Comparison of ENCODE assay signal across 8 mouse cellular contexts in genomic region chr11:98400161-98400726, GRCm38 (mm10). TPM values are rescaled to one million over a fixed set of nuclear protein-coding genes. Genes with fewer than 3 reads are reported as not detected.
DNase-seq lines count a peak whose midpoint lies in the region; ATAC-seq lines count a peak whose summit lies in the region.

Pgap3 (minus strand) TSS chr11:98400490.

- no peaks in the 10 kb centered on the region for H3K36me3 ChIP-seq in hindbrain, embryonic 10.5 days

- H3K27me3 ChIP-seq in hindbrain, embryonic 10.5 days (ENCODE audit: insufficient read depth, poor library complexity, severe bottlenecking), result no peaks in the 10 kb centered on the region; the same call in 1 of the 2 replicates

- peak; percentile 90 for ATAC-seq in frontal cortex, adult (ENCODE audit: low TSS enrichment)

- no peaks in the 10 kb centered on the region for H3K9me3 ChIP-seq in hindbrain, embryonic 10.5 days

- peaks cover 20% of the 10 kb centered on the region for H3K4me1 ChIP-seq in hindbrain, embryonic 10.5 days (replicated peaks)

- peak; percentile 87 for DNase-seq in MEL-GATA-1-ER (ENCODE audit: extremely low read depth, low read depth)
- peak; percentile 89 for DNase-seq in cerebellum, adult 8-10 months
- DNase-seq in hindbrain, embryonic 10.5 days (ENCODE audit: low spot score), result peak; percentile 92
- DNase-seq in layer of hippocampus, postnatal 10 days (ENCODE audit: low spot score in 2 of 2), result peak; percentile 88 to 90
- peak; percentile 92 for DNase-seq in lung, postnatal 10 days
- peak; percentile 88 for DNase-seq in ovary, postnatal 36 days (ENCODE audit: low spot score)
- peak; percentile 89 for DNase-seq in thymus, postnatal 25 days

- H3K4me3 ChIP-seq in hindbrain, embryonic 10.5 days, result peak within 1 kb of the TSS; percentile 71

- WGBS in hindbrain, embryonic 10.5 days, result under 1% methylated on average over 40 of the region's 40 CpGs

- peak within 1 kb of the TSS; percentile 97 for H3K27ac ChIP-seq in hindbrain, embryonic 10.5 days

RNA-seq across cellular contexts. Expression of gene Pgap3, which starts in this region (rescaled TPM):
- 9.3 and 9.8 TPM in 2 replicates for polyA plus RNA-seq in hindbrain, embryonic 10.5 days (2016; fragmentation: Nextera tagmentation; extraction: Ambion mirVana)
- total RNA-seq in layer of hippocampus, postnatal 10 days (2021), result 10 to 100 TPM in 1 of 2 experiments, 1 to 10 TPM in 1; 8.9 to 10.1 TPM

Comparison
In these comparisons a context has a peak if more than half of its experiments do, and no peak if none do; other contexts are left out.
1. Peak in every context shown above with its lines: DNase-seq, ATAC-seq, H3K4me3 ChIP-seq and H3K27ac ChIP-seq.